Mouse (Mus musculus): Measurements from ENCODE around the gene Mpv17l.

GRCm38 (mm10) chr16:13894097-13894496 is 8.9 kb upstream of the Mpv17l start:
- no peak for TF ChIP-seq CTCF (IDR thresholded peaks at IDR 0.05; ENCODE audit: low read depth)
- TF ChIP-seq EP300 (IDR thresholded peaks at IDR 0.05; ENCODE audit: low read depth), result no peak
